ENCODE assay signal across 9 mouse cellular contexts in genomic region chr8:83049171-83049601, GRCm38 (mm10).
A peak's percentile ranks its signal among the peaks of the same experiment; 100 is the strongest.
DNase-seq lines count a peak whose midpoint lies in the region; ATAC-seq and TF ChIP-seq lines count a peak whose summit lies in the region.
"Had no signal": no experiment of that assay in that cellular context is flagged by ENCODE, and none has a peak within 500 bp of the region (broad histone marks: within the 10 kb centered on the region; RNA-seq: fewer than 3 reads in every experiment).

No protein-coding gene starts in this region.

- H3K27ac ChIP-seq in forebrain, postnatal 0 days (ENCODE audit: low read depth, low read length), result peak overlapping the region; percentile 45; the same call in 1 of the 2 replicates
- peak overlapping the region; percentile 46; the same call in 1 of the 2 replicates for H3K27ac ChIP-seq in intestine, postnatal 0 days (ENCODE audit: low read depth, low read length)

- WGBS in forebrain, postnatal 0 days, result 18% methylated on average over 7 of the region's 7 CpGs
- WGBS in intestine, postnatal 0 days, result 57% methylated on average over 7 of the region's 7 CpGs

- peak; percentile 16 for DNase-seq in left cerebral cortex, postnatal 4 days
- DNase-seq in left cerebral cortex, adult 11 months (ENCODE audit: low spot score), result no peak
- no peak for DNase-seq in forebrain, postnatal 0 days
- peak; percentile 50 for DNase-seq in retina, postnatal 1 day
- DNase-seq in cerebellum, postnatal 36 days, result no peak
- no peak for DNase-seq in B cell, adult 2 months

- H3K4me1 ChIP-seq in forebrain, postnatal 0 days (ENCODE audit: insufficient read depth), result no peaks in the 10 kb centered on the region; the same call in 1 of the 2 replicates
- H3K4me1 ChIP-seq in intestine, postnatal 0 days (replicated peaks; ENCODE audit: control insufficient read depth, insufficient read depth, low read length), result 0 out of 2 replicates have a peak, but pooled peaks cover 3% of the 10 kb centered on the region

- no peak overlapping the region for H3K4me3 ChIP-seq in forebrain, postnatal 0 days (ENCODE audit: low read depth, low read length)
- H3K4me3 ChIP-seq in intestine, postnatal 0 days (ENCODE audit: low read depth, low read length), result no peak overlapping the region
- H3K4me3 ChIP-seq: erythroblast, embryonic 14.5 days had no signal

- H3K36me3 ChIP-seq in forebrain, postnatal 0 days (ENCODE audit: insufficient read depth), result no peaks in the 10 kb centered on the region
- no peaks in the 10 kb centered on the region for H3K36me3 ChIP-seq in intestine, postnatal 0 days (ENCODE audit: control insufficient read depth, insufficient read depth)

- no peak overlapping the region for H3K4me2 ChIP-seq in forebrain, postnatal 0 days (ENCODE audit: low read depth)
- no peak overlapping the region for H3K4me2 ChIP-seq in intestine, postnatal 0 days (replicated peaks; ENCODE audit: low read depth)

- TF ChIP-seq CTCF in forebrain, postnatal 0 days (IDR thresholded peaks at IDR 0.05; ENCODE audit: low read depth), result no peak
- no peak for TF ChIP-seq CTCF in intestine, postnatal 0 days (IDR thresholded peaks at IDR 0.05; ENCODE audit: low read depth)

- H3K9ac ChIP-seq in forebrain, postnatal 0 days, result no peak overlapping the region
- no peak overlapping the region for H3K9ac ChIP-seq in intestine, postnatal 0 days (ENCODE audit: low read depth, low read length)

- H3K9me3 ChIP-seq in forebrain, postnatal 0 days (ENCODE audit: low read length), result no peaks in the 10 kb centered on the region
- no peaks in the 10 kb centered on the region for H3K9me3 ChIP-seq in intestine, postnatal 0 days (ENCODE audit: control insufficient read depth)

- no peaks in the 10 kb centered on the region for H3K27me3 ChIP-seq in forebrain, postnatal 0 days (ENCODE audit: insufficient read depth, low read length)
- no peaks in the 10 kb centered on the region for H3K27me3 ChIP-seq in intestine, postnatal 0 days (replicated peaks; ENCODE audit: control insufficient read depth, insufficient read depth, low read length)

- peak; percentile 62 for ATAC-seq in forebrain, postnatal 0 days
- ATAC-seq in intestine, postnatal 0 days, result peak; percentile 41; the same call in 1 of the 2 replicates
- no peak for ATAC-seq in activated CD4-positive, CD25-positive, alpha-beta regulatory T cell, adult 4 months

- intact Hi-C loops in left cerebral cortex, postnatal 4 days (cut with DNase I), result no loop called here

Comparison
In these comparisons a context has a peak if more than half of its experiments do, and no peak if none do; other contexts are left out.
1. DNase-seq: peak in left cerebral cortex, postnatal 4 days (single experiment) and retina, postnatal 1 day (single experiment); none in left cerebral cortex, adult 11 months (single experiment), forebrain, postnatal 0 days (single experiment), cerebellum, postnatal 36 days (0 of 2) and B cell, adult 2 months (0 of 2).